Comparison of ENCODE assay signal across 15 mouse cellular contexts in the genomic region with DNA sequence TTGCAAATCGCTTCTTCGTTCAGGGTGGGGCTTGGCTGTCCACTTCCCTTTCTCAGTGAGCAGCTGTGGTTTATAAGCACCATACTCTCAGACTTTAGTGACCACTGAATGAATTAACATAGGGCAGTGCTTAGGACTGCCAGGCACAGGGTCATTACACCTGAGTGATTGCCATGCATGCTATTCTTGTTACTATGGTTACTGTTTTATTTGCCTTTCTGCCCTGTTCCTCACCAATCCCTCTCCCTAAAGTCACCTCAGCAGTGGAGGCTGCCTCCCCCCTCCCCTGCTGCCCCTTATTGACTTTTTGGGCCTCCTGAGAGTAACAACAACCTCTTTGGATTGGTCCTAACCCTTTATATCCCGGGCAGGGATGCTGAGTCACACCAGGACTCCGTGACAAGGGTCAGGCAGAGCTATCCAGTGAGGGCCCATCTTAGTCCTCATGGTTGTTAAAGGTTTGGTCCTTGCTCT. TPM values are rescaled to one million over a fixed set of nuclear protein-coding genes. Genes with fewer than 3 reads are reported as not detected.
A peak's percentile ranks its signal among the peaks of the same experiment; 100 is the strongest.
DNase-seq lines count a peak whose midpoint lies in the region; ATAC-seq lines count a peak whose summit lies in the region.
"Had no signal": no experiment of that assay in that cellular context is flagged by ENCODE, and none has a peak within 500 bp of the region (broad histone marks: within the 10 kb centered on the region; RNA-seq: fewer than 3 reads in every experiment).

No protein-coding gene starts in this region.

- no peak overlapping the region for H3K4me2 ChIP-seq in kidney, embryonic 15.5 days
- H3K4me2 ChIP-seq: liver, embryonic 15.5 days had no signal

- WGBS in kidney, embryonic 15.5 days, result 23% methylated on average over 4 of the region's 4 CpGs

- H3K4me1 ChIP-seq in kidney, embryonic 15.5 days, result peaks cover 18% of the 10 kb centered on the region
- H3K4me1 ChIP-seq: liver, embryonic 15.5 days had no signal

- no peak overlapping the region for H3K9ac ChIP-seq in kidney, embryonic 15.5 days
- H3K9ac ChIP-seq: liver, embryonic 15.5 days had no signal

- peaks cover 23% of the 10 kb centered on the region for H3K27me3 ChIP-seq in kidney, embryonic 15.5 days

- no peaks in the 10 kb centered on the region for H3K9me3 ChIP-seq in kidney, embryonic 15.5 days (replicated peaks)
- H3K9me3 ChIP-seq: liver, embryonic 15.5 days had no signal

- ATAC-seq in kidney, embryonic 15.5 days (replicated peaks; ENCODE audit: low FRiP score), result peak; percentile 84
- ATAC-seq: inflammation-experienced regulatory T-cells, adult 6 months had no signal

- DNase-seq in kidney, postnatal 10 days, result no peak
- peak; percentile 3 to 4 for DNase-seq in spleen, postnatal 36 days (ENCODE audit: low spot score in 2 of 2)
- no peak for DNase-seq in spleen, adult 18-20 months
- peak; percentile 43 for DNase-seq in lung, postnatal 36 days
- DNase-seq in cerebellum, postnatal 10 days, result no peak
- DNase-seq in frontal cortex, postnatal 10 days (ENCODE audit: low spot score in 2 of 2), result no peak
- no peak for DNase-seq in cerebellum, adult 11-12 months
- DNase-seq: cerebellum, postnatal 14 days; heart, adult 2 months; heart, postnatal 14 days; midbrain, embryonic 14.5 days; thymus, postnatal 14 days had no signal

- no peak overlapping the region for H3K27ac ChIP-seq in kidney, embryonic 15.5 days
- H3K27ac ChIP-seq: heart, adult 2 months; liver, embryonic 15.5 days had no signal

- H3K4me3 ChIP-seq in kidney, embryonic 15.5 days (replicated peaks), result no peak overlapping the region
- H3K4me3 ChIP-seq: heart, adult 2 months; liver, embryonic 15.5 days had no signal

- no peaks in the 10 kb centered on the region for H3K36me3 ChIP-seq in kidney, embryonic 15.5 days
- H3K36me3 ChIP-seq: liver, embryonic 15.5 days had no signal

RNA-seq across cellular contexts. Expression of gene Ffar4, which starts 5.3 kb away (rescaled TPM):
- 1.4 and 1.7 TPM in 2 replicates for polyA plus RNA-seq in kidney, embryonic 15.5 days (2015; fragmentation: Nextera tagmentation; extraction: Ambion mirVana)

RNA-seq across cellular contexts. Expression of gene Rbp4, which starts 33.5 kb away (rescaled TPM):
- polyA plus RNA-seq in kidney, embryonic 15.5 days (2015; fragmentation: Nextera tagmentation; extraction: Ambion mirVana), result 13.8 and 24.7 TPM in 2 replicates
- polyA plus RNA-seq: inflammation-experienced regulatory T-cells, adult 6 months had no signal

RNA-seq across cellular contexts. Expression of gene Cep55, which starts 36.7 kb away (rescaled TPM):
- polyA plus RNA-seq in kidney, embryonic 15.5 days (2015; fragmentation: Nextera tagmentation; extraction: Ambion mirVana), result 29.6 and 30.0 TPM in 2 replicates

RNA-seq across cellular contexts. Expression of gene Pde6c, which starts 41.0 kb away (rescaled TPM):
- polyA plus RNA-seq in kidney, embryonic 15.5 days (2015; fragmentation: Nextera tagmentation; extraction: Ambion mirVana), result 0.06 TPM in 1 of 2 replicates, not detected in the other
- polyA plus RNA-seq: heart, adult 2 months; inflammation-experienced regulatory T-cells, adult 6 months had no signal

RNA-seq across cellular contexts. Expression of gene Myof, which starts 48.2 kb away (rescaled TPM):
- polyA plus RNA-seq in kidney, embryonic 15.5 days (2015; fragmentation: Nextera tagmentation; extraction: Ambion mirVana), result 13.6 and 16.5 TPM in 2 replicates

Comparison
In these comparisons a context has a peak if more than half of its experiments do, and no peak if none do; other contexts are left out.
1. DNase-seq: peak in spleen, postnatal 36 days (2 of 2) and lung, postnatal 36 days (single experiment); none in kidney, postnatal 10 days (single experiment), spleen, adult 18-20 months (0 of 2), cerebellum, postnatal 10 days (0 of 2), frontal cortex, postnatal 10 days (0 of 2) and cerebellum, adult 11-12 months (single experiment).